Mouse (Mus musculus) hematopoietic stem cell, adult 5-6 weeks (primary cell): ENCODE measurements around the gene Cyyr1. TPM values are rescaled to one million over a fixed set of nuclear protein-coding genes. Genes with fewer than 3 reads are reported as not detected.
A peak's percentile ranks its signal among the peaks of the same experiment; 100 is the strongest.
"Not testable (repeated sequence)": the region's sequence is repeated elsewhere in the genome, so short reads cannot be mapped to it uniquely, and the experiment has no call there.

Experiments
- ATAC-seq, 2 experiments: fragments of 125-278 bp in 1 of 2; replicated peaks in 1 of 2; 2 replicates each; pipeline ENCODE4 v1.8.0; 2016 to 2017; ENCODE audit warnings: inconsistent platforms in 2 of 2, mild to moderate bottlenecking in 2 of 2, moderate number of reproducible peaks in 2 of 2, low read depth in 1 of 2, moderate TSS enrichment in 1 of 2; ENCODE audit not compliant: low FRiP score in 2 of 2, poor library complexity in 2 of 2, severe bottlenecking in 2 of 2, insufficient read depth in 1 of 2, low TSS enrichment in 1 of 2
- total RNA-seq: library from RNA; stranded (forward); fragments of 172-1452, 232-1000 nt; gene quantifications from 2 replicates; pipeline ENCODE4 v1.2.3, GENCODE M21; 2017

Cyyr1 gene
- 0.05 and 0.50 TPM in 2 replicates for total RNA-seq

- ATAC-seq, result not testable (repeated sequence)
Measured at GRCm38 (mm10) chr16:85553297-85553696, at the start of gene Cyyr1. Gene Cyyr1, minus strand, starts transcription at chr16:85553397.

GRCm38 (mm10) chr16:85588844-85589243 is 35.6 kb upstream of the Cyyr1 start:
- no peak for ATAC-seq

GRCm38 (mm10) chr16:85587573-85588226 is 34.5 kb upstream of the Cyyr1 start:
- no peak for ATAC-seq

- ATAC-seq, result no peak
Measured at GRCm38 (mm10) chr16:85566474-85566873, 13.3 kb upstream of the Cyyr1 start.

GRCm38 (mm10) chr16:85553838-85554237 is 641 bp upstream of the Cyyr1 start:
- ATAC-seq, result no peak

- peak; percentile 68 to 74 for ATAC-seq
Measured at GRCm38 (mm10) chr16:85551976-85552375, 1.2 kb downstream of the Cyyr1 start.

- ATAC-seq, result peak; percentile 41 to 42
Measured at GRCm38 (mm10) chr16:85549971-85550567, 3.1 kb downstream of the Cyyr1 start.

- no peak for ATAC-seq
Measured at GRCm38 (mm10) chr16:85546519-85546918, 6.7 kb downstream of the Cyyr1 start.

GRCm38 (mm10) chr16:85541676-85542273 is 11.4 kb downstream of the Cyyr1 start:
- no peak for ATAC-seq

GRCm38 (mm10) chr16:85541023-85541422 is 12.2 kb downstream of the Cyyr1 start:
- ATAC-seq, result no peak

GRCm38 (mm10) chr16:85538367-85538766 is 14.8 kb downstream of the Cyyr1 start:
- ATAC-seq, result peak; percentile 84 to 97

- no peak for ATAC-seq
Measured at GRCm38 (mm10) chr16:85536075-85536474, 17.1 kb downstream of the Cyyr1 start.

GRCm38 (mm10) chr16:85527743-85528620 is 25.2 kb downstream of the Cyyr1 start:
- no peak for ATAC-seq

GRCm38 (mm10) chr16:85524589-85524988 is 28.6 kb downstream of the Cyyr1 start:
- ATAC-seq, result no peak

- peak; percentile 78 to 89 for ATAC-seq
Measured at GRCm38 (mm10) chr16:85507264-85507663, 45.9 kb downstream of the Cyyr1 start.

GRCm38 (mm10) chr16:85505108-85505507 is 48.1 kb downstream of the Cyyr1 start:
- no peak for ATAC-seq

GRCm38 (mm10) chr16:85503416-85503815 is 49.8 kb downstream of the Cyyr1 start:
- no peak for ATAC-seq

- ATAC-seq, result no peak
Measured at GRCm38 (mm10) chr16:85495837-85496236, 57.4 kb downstream of the Cyyr1 start.
